Mouse (Mus musculus): Measurements from ENCODE around the gene Vmn1r25.
"Not testable (repeated sequence)": the region's sequence is repeated elsewhere in the genome, so short reads cannot be mapped to it uniquely, and the experiment has no call there.

The Vmn1r25 gene

GRCm38 (mm10) chr6:57980710-57981109 is at the start of gene Vmn1r25:
Gene Vmn1r25 (minus strand): TSS chr6:57980810.
- DNase-seq = no peak

DNA sequence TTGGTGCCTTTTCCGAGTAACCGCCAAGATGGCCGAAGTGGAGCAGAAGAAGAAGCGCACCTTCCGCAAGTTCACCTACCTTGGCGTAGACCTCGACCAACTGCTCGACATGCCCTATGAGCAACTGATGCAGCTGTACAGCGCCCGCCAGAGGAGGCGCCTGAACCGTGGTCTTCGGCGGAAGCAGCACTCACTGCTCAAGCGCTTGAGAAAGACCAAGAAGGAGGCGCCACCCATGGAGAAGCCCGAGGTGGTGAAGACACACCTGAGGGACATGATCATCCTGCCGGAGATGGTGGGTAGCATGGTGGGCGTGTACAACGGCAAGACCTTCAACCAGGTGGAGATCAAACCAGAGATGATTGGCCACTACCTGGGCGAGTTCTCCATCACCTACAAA is 36.9 kb upstream of the Vmn1r25 start:
- not testable (repeated sequence) for DNase-seq

- DNase-seq = no peak
These were observed 34.4 kb upstream of the Vmn1r25 start, which contains the start of gene Vmn1r26 for GRCm38 (mm10) chr6:58015059-58015458. Gene Vmn1r26 (minus strand): TSS chr6:58015159.

DNA sequence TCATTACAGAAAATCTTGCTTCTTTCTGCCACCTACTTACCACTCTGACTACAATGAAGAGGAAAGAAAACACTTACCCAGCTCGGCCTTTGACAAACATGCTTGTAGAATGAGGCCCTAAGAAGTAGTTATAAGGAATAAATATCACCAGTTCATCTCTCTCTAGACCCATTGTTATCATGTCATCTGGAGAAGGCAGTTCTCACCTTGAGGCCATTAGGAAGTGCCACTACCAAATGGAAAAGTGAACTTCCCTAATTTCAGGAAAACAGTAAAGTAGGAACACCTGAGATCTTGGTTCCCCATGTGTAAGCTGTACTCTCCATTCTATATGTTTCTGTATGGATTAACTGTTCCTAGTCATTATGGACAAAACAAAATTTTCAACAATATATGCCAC is 19.2 kb downstream of the Vmn1r25 start, which contains the start of gene Vmn1r24:
TSS of gene Vmn1r24 (minus strand) at position 101 of the 400 bp plus-strand sequence.
- not testable (repeated sequence) for DNase-seq
